Mouse (Mus musculus): ENCODE measurements at regions not wholly inside any gene's neighbourhood (a gene's known extent, or its start where the extent isn't known, plus 50 kb on each side); places are given as distances from the start of the nearest gene placed in this dataset.
"Not testable (repeated sequence)": the region's sequence is repeated elsewhere in the genome, so short reads cannot be mapped to it uniquely, and the experiment has no call there.

DNA sequence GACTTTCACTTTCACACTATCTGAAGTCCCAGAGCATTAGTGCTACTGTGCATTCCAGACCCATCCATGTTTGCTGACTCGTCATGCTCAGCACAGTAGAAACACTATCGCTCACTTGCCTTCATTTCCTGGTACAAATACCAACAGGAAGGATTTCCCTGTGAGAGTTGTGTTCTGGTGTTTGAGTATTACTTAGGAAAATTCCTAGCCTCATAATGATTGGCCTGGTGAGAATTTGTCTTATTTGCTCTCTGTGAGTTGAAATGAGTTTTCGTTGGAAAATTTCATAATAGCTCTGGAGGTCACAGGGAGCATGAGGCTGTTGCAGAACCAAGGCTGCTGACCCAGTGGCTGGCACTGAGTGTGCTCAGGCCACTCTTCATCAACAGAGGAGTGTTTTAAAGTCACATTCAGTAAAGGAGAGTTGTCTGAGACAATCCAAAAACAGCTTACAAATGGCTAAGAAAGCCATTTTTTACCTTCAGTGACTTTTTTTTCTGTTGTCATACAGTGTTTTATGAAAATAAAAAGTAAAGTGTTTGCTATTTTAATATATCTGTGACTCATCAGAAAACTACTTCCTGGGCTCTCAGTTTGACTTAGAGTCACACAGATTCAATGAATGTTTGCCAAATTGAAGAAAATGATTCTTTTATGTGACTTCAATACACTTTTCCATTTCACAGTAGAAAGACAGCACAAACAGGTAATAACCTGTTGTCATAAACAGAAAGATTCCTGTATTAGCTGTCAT is 64.4 kb upstream of the Zcchc2 start:
- Histone ChIP-seq H3K9me3 (ENCODE audit: low read length) (no peaks in the 10 kb centered on the region), H3K36me3 (ENCODE audit: insufficient read depth, low read length) (no peaks in the 10 kb centered on the region), H3K9ac (replicated peaks; ENCODE audit: low read length, poor library complexity, severe bottlenecking) (no peak overlapping the region), H3K27me3 (ENCODE audit: insufficient read depth, low read length) (no peaks in the 10 kb centered on the region), H3K4me1 (ENCODE audit: insufficient read depth, low read length) (no peaks in the 10 kb centered on the region), H3K4me2 (ENCODE audit: low read depth, low read length, poor library complexity, severe bottlenecking) (no peak overlapping the region), H3K4me3 (ENCODE audit: low read depth, low read length) (no peak overlapping the region), H3K27ac (ENCODE audit: low read depth, low read length) (no peak overlapping the region)
- ATAC-seq (ENCODE audit: low FRiP score) (no peak), DNase-seq (ENCODE audit: low spot score) (no peak)
- no peak for TF ChIP-seq CTCF (IDR thresholded peaks at IDR 0.05)
- 82% methylated on average over 3 of the region's 3 CpGs for WGBS

DNA sequence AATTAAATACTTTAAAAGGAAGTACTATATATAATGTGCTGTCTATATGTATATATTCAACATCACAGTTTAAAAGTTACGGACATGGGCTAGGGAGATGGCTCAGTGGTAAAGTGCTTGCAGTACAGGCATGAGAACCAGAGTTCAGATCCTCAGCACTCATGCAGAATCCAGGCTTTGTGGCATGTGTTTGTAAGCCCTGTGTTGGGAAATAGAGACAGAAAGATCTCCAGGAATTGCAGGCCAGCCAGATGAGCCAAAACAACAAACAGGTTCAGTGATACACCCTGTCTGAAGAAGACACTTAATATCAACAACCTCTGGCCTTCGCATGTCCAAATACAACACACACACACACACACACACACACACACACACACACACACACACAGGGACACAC is 63.3 kb upstream of the Zcchc2 start:
- H3K36me3 ChIP-seq (ENCODE audit: insufficient read depth, low read length), result no peaks in the 10 kb centered on the region
- DNase-seq (ENCODE audit: low spot score) (no peak), ATAC-seq (ENCODE audit: low FRiP score) (no peak)
- no peak overlapping the region for H3K4me2 ChIP-seq (ENCODE audit: low read depth, low read length, poor library complexity, severe bottlenecking)
- no peak overlapping the region for H3K9ac ChIP-seq (replicated peaks; ENCODE audit: low read length, poor library complexity, severe bottlenecking)
- no peaks in the 10 kb centered on the region for H3K9me3 ChIP-seq (ENCODE audit: low read length)
- no peak overlapping the region for H3K4me3 ChIP-seq (ENCODE audit: low read depth, low read length)
- H3K27me3 ChIP-seq (ENCODE audit: insufficient read depth, low read length), result no peaks in the 10 kb centered on the region
- no peak overlapping the region for H3K27ac ChIP-seq (ENCODE audit: low read depth, low read length)
- no peak for TF ChIP-seq CTCF (IDR thresholded peaks at IDR 0.05)
- no peaks in the 10 kb centered on the region for H3K4me1 ChIP-seq (ENCODE audit: insufficient read depth, low read length)
- WGBS, result 92% methylated on average over 2 of the region's 2 CpGs

DNA sequence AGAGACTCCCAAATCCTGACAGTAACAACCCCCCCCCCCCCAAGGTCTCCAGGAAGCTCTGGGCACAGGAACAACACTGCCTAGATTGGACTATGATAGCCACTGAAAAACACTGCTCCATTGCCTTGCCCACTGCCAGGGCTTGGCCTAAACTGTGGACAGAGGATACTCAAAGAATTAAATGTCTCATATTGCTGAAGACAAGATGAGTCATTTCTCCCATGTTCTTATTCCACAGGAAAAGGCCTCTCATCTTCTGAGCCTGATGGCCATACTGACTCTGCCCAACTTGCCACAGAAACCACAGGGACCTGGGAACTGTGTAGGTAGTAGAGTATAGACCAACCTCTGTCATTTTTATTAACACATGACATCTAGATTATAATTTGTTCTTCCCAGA is 59.4 kb upstream of the Zcchc2 start:
- H3K9me3 ChIP-seq (ENCODE audit: low read length), result no peaks in the 10 kb centered on the region
- H3K9ac ChIP-seq (replicated peaks; ENCODE audit: low read length, poor library complexity, severe bottlenecking), result no peak overlapping the region
- no peak overlapping the region for H3K4me2 ChIP-seq (ENCODE audit: low read depth, low read length, poor library complexity, severe bottlenecking)
- DNase-seq (ENCODE audit: low spot score), result no peak
- no peak for TF ChIP-seq CTCF (IDR thresholded peaks at IDR 0.05)
- no peaks in the 10 kb centered on the region for H3K27me3 ChIP-seq (ENCODE audit: insufficient read depth, low read length)
- no peak overlapping the region for H3K4me3 ChIP-seq (ENCODE audit: low read depth, low read length)
- no peak for ATAC-seq (ENCODE audit: low FRiP score)
- no peaks in the 10 kb centered on the region for H3K4me1 ChIP-seq (ENCODE audit: insufficient read depth, low read length)
- no peak overlapping the region for H3K27ac ChIP-seq (ENCODE audit: low read depth, low read length)
- H3K36me3 ChIP-seq (ENCODE audit: insufficient read depth, low read length), result no peaks in the 10 kb centered on the region

DNA sequence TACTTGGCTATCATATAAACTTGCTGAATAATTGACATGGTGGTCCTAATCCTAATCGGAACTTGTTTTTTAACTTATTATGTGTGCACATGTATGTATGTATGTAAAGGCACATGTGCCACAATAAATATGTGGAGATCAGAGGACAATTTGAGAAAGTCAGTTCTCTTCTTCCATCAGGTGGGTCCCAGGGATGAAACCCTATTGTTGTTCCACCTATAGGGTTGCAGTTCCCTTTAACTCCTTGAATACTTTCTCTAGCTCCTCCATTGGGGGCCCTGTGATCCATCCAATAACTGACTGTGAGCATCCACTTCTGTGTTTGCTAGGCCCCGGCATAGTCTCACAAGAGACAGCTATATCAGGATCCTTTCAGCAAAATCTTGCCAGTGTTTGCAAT is 56.0 kb upstream of the Zcchc2 start:
- not testable (repeated sequence) for H3K4me3 ChIP-seq (ENCODE audit: low read depth, low read length); H3K4me1 ChIP-seq (ENCODE audit: insufficient read depth, low read length); DNase-seq (ENCODE audit: low spot score); H3K4me2 ChIP-seq (ENCODE audit: low read depth, low read length, poor library complexity, severe bottlenecking); ATAC-seq (ENCODE audit: low FRiP score); H3K36me3 ChIP-seq (ENCODE audit: insufficient read depth, low read length); H3K9me3 ChIP-seq (ENCODE audit: low read length); H3K9ac ChIP-seq (replicated peaks; ENCODE audit: low read length, poor library complexity, severe bottlenecking); H3K27ac ChIP-seq (ENCODE audit: low read depth, low read length); H3K27me3 ChIP-seq (ENCODE audit: insufficient read depth, low read length)
- 100% methylated on average over 2 of the region's 2 CpGs for WGBS

All from midbrain, postnatal 0 days (tissue).